Mouse (Mus musculus) bone marrow macrophage, adult 2 months (primary cell): ENCODE measurements at regions not wholly inside any gene's neighbourhood (a gene's known extent, or its start where the extent isn't known, plus 50 kb on each side); places are given as distances from the start of the nearest gene placed in this dataset.

Experiments
- CTCF ChIP-seq: IDR thresholded peaks from 2 replicates; pipeline ENCODE4 v1.5.1; 2012; ENCODE audit warnings: low read depth, mild to moderate bottlenecking, low read length, moderate library complexity
- POLR2A ChIP-seq: IDR thresholded peaks from 2 replicates; pipeline ENCODE4 v1.6.1; 2012; ENCODE audit warnings: mild to moderate bottlenecking, low read depth, low read length, borderline replicate concordance

- TF ChIP-seq CTCF (no peak), POLR2A (no peak)
Measured at GRCm38 (mm10) chr9:32021755-32022154, 94.2 kb upstream of the Arhgap32 start.
